Mouse (Mus musculus) forebrain, embryonic 11.5 days (tissue): ENCODE measurements around the gene Hmcn1. TPM values are rescaled to one million over a fixed set of nuclear protein-coding genes. Genes with fewer than 3 reads are reported as not detected.

Source experiments
- ATAC-seq: fragments of 200-750 bp; cut with Nextera tagmentation; replicated peaks from 2 replicates; pipeline ENCODE4 v1.8.0; 2017; ENCODE audit warnings: moderate TSS enrichment; ENCODE audit not compliant: low FRiP score
- DNase-seq: peaks from one replicate; pipeline ENCODE4 v3.0.0-alpha.2; 2017; ENCODE audit warnings: low spot score
- H3K27ac ChIP-seq: fragments of 300-500 bp; sonication (generic); 2 replicates; pipeline ENCODE4 v1.5.1; 2014; ENCODE audit warnings: low read depth, low read length
- H3K27me3 ChIP-seq: fragments of 300-500 bp; sonication (generic); 2 replicates; pipeline ENCODE4 v1.6.1; 2014; ENCODE audit warnings: mild to moderate bottlenecking, low read length, mixed read lengths; ENCODE audit not compliant: control insufficient read depth, insufficient read depth
- H3K36me3 ChIP-seq: fragments of 300-500 bp; sonication (generic); 2 replicates; pipeline ENCODE4 v1.6.1; 2014; ENCODE audit warnings: mild to moderate bottlenecking, low read length, moderate library complexity, mixed read lengths; ENCODE audit not compliant: control insufficient read depth, insufficient read depth
- H3K4me1 ChIP-seq: fragments of 300-500 bp; sonication (generic); replicated peaks from 2 replicates; pipeline ENCODE4 v1.6.1; 2014; ENCODE audit warnings: low read length, mixed read lengths; ENCODE audit not compliant: control insufficient read depth, insufficient read depth
- H3K4me2 ChIP-seq: fragments of 300-500 bp; sonication (generic); 2 replicates; pipeline ENCODE4 v1.6.1; 2014; ENCODE audit warnings: low read depth, mild to moderate bottlenecking, low read length, moderate library complexity, mixed read lengths; ENCODE audit not compliant: severe bottlenecking
- H3K4me3 ChIP-seq: fragments of 300-500 bp; sonication (generic); 2 replicates; pipeline ENCODE4 v1.5.1; 2014; ENCODE audit warnings: low read depth, low read length
- H3K9ac ChIP-seq: fragments of 300-500 bp; sonication (generic); 2 replicates; pipeline ENCODE4 v1.6.1; 2014; ENCODE audit warnings: low read length
- H3K9me3 ChIP-seq: fragments of 300-500 bp; sonication (generic); 2 replicates; pipeline ENCODE4 v1.6.1; 2016; ENCODE audit warnings: low read length, mixed read lengths; ENCODE audit not compliant: control insufficient read depth
- WGBS: fragments of 180-500 bp; shearing (Covaris S2); extraction: QIAGEN DNeasy Blood & Tissue Kit; methylation state at CpG from one replicate; pipeline ENCODE4 v1.1.7; 2014; 5-methylcytosine and 5-hydroxymethylcytosine counted together
- polyA plus RNA-seq: library from polyadenylated mRNA; unstranded; fragments of >200 nt; fragmentation: Nextera tagmentation; extraction: Ambion mirVana; gene quantifications from 2 replicates; pipeline ENCODE4 v1.2.1, GENCODE M21; 2014

Hmcn1 gene
- polyA plus RNA-seq, 1 experiment from 2014 or later, result 12.1 TPM

DNA sequence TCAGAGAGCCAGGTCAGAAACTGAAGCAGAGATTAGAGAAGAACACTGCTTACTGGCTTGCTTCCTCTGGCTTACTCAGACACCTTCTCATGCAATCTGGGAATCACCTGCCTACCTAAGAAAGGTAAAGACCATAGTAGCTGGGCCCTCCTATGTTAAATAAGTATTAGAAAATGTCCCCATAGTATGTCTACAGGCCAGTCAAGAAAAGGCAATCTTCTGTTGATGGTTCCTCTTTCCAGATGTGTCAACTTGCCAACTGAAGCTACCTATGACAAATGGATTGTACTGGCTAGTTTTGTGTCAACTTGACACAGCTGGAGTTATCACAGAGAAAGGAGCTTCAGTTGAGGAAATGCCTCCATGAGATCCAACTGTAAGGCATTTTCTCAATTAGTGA is 40.1 kb upstream of the Hmcn1 start:
- Histone ChIP-seq H3K4me3 (no peak overlapping the region), H3K36me3 (no peaks in the 10 kb centered on the region), H3K9me3 (no peaks in the 10 kb centered on the region), H3K9ac (no peak overlapping the region), H3K4me1 (no peaks in the 10 kb centered on the region), H3K4me2 (no peak overlapping the region), H3K27ac (no peak overlapping the region), H3K27me3 (no peaks in the 10 kb centered on the region)
- DNase-seq, result no peak
- no peak for ATAC-seq

GRCm38 (mm10) chr1:151031581-151031980 is 38.3 kb upstream of the Hmcn1 start:
- Histone ChIP-seq H3K9me3 (no peaks in the 10 kb centered on the region), H3K36me3 (no peaks in the 10 kb centered on the region), H3K4me1 (no peaks in the 10 kb centered on the region), H3K27ac (no peak overlapping the region), H3K27me3 (no peaks in the 10 kb centered on the region), H3K4me2 (no peak overlapping the region), H3K4me3 (no peak overlapping the region), H3K9ac (no peak overlapping the region)
- 88% methylated on average over 10 of the region's 10 CpGs for WGBS
- DNase-seq (no peak), ATAC-seq (no peak)

GRCm38 (mm10) chr1:151031086-151031485 is 37.9 kb upstream of the Hmcn1 start:
- DNase-seq (no peak), ATAC-seq (no peak)
- no peak overlapping the region for H3K4me3 ChIP-seq
- H3K4me1 ChIP-seq, result no peaks in the 10 kb centered on the region
- no peak overlapping the region for H3K4me2 ChIP-seq
- 73% methylated on average over 8 of the region's 8 CpGs for WGBS
- H3K36me3 ChIP-seq, result no peaks in the 10 kb centered on the region
- no peak overlapping the region for H3K9ac ChIP-seq
- no peak overlapping the region for H3K27ac ChIP-seq
- H3K9me3 ChIP-seq, result no peaks in the 10 kb centered on the region
- H3K27me3 ChIP-seq, result no peaks in the 10 kb centered on the region

DNA sequence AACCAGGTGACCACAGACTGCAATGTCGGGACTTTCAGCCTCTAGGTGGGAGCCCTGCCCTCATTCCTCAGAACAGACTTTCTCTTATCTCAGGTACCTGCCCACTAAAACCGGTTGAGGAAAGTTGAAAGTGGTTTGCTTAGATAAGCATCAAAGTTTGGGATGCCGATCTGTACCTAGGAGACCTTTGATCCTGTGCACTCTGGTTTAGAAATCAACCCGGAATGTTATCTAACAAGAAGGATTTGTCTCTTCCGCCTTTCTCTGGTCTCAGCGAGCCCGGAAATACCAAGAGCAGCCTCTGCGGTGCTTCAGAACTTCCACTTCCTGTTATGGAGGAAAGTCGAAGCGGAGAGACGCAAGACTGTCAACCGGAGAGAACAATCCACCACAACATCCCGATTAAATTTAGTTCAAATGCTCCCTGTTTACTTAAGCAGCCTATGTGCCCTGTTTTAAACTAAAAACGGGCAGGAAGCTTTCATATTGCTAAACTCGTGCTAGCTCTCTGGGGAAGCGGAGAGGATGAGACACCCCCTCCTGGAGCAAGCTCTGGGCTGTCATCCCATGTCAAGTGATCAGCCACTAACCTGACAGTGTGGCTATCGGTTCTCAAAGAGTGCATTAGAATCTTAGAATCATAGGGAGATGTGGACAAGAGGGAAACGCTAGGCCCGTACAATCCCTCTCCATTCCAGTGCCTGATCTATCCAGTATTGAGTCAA is 32.0 kb upstream of the Hmcn1 start:
- DNase-seq (no peak), ATAC-seq (no peak)
- Histone ChIP-seq H3K27me3 (no peaks in the 10 kb centered on the region), H3K27ac (no peak overlapping the region), H3K36me3 (no peaks in the 10 kb centered on the region), H3K9me3 (no peaks in the 10 kb centered on the region), H3K9ac (no peak overlapping the region), H3K4me2 (no peak overlapping the region), H3K4me1 (no peaks in the 10 kb centered on the region), H3K4me3 (no peak overlapping the region)
- 89% methylated on average over 19 of the region's 19 CpGs for WGBS

DNA sequence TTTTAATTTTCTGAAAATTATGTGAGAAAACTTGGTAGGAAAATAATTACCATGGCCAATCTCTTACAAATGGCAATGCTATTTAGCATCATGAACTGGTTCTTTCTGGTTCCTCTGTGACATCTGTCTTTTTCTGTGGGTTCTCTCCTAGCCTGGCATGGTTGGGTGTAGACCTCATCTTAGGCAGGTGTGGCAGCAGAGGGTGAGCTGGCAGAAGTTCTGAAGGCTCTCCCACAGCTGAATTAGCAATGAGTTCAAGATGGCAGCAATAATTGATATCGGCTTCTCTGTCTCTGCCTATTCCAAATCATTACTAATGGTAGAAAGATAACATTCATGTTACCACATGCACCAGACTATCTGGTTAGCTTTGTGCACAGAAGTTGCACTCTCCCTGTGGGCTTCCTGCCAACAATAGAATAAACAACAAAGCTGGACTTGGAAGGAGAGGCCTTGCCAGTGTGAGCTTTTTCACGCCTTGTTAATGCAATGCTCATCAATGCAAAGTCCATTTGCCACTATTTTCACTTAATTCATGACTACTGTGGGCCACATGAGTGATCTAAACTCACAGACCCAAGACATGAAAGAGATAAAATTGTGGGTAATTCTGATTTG is 26.1 kb upstream of the Hmcn1 start:
- Histone ChIP-seq H3K9me3 (no peaks in the 10 kb centered on the region), H3K9ac (no peak overlapping the region), H3K27me3 (no peaks in the 10 kb centered on the region), H3K36me3 (no peaks in the 10 kb centered on the region), H3K4me1 (no peaks in the 10 kb centered on the region), H3K27ac (no peak overlapping the region), H3K4me3 (no peak overlapping the region), H3K4me2 (no peak overlapping the region)
- WGBS, result 90% methylated on average over 2 of the region's 2 CpGs
- DNase-seq, result no peak
- ATAC-seq, result no peak

- H3K27me3 ChIP-seq, result no peaks in the 10 kb centered on the region
- ATAC-seq (peak; percentile 56), DNase-seq (peak; percentile 87)
- H3K9me3 ChIP-seq, result no peaks in the 10 kb centered on the region
- 33% methylated on average over 7 of the region's 7 CpGs for WGBS
- no peak overlapping the region for H3K4me3 ChIP-seq
- no peak overlapping the region for H3K9ac ChIP-seq
- H3K36me3 ChIP-seq, result no peaks in the 10 kb centered on the region
- H3K27ac ChIP-seq, result no peak overlapping the region
- H3K4me1 ChIP-seq, result no peaks in the 10 kb centered on the region; the same call in 1 of the 2 replicates
- no peak overlapping the region for H3K4me2 ChIP-seq
Observed at GRCm38 (mm10) chr1:151011056-151011455, 17.8 kb upstream of the Hmcn1 start.

- peak; percentile 51; the same call in 1 of the 2 replicates for ATAC-seq
- 32% methylated on average over 6 of the region's 6 CpGs for WGBS
- no peak overlapping the region for H3K27ac ChIP-seq
- no peaks in the 10 kb centered on the region for H3K9me3 ChIP-seq
- no peak overlapping the region for H3K4me3 ChIP-seq
- no peaks in the 10 kb centered on the region for H3K36me3 ChIP-seq
- no peaks in the 10 kb centered on the region; the same call in 1 of the 2 replicates for H3K4me1 ChIP-seq
- no peaks in the 10 kb centered on the region for H3K27me3 ChIP-seq
- peak; percentile 63 for DNase-seq
- no peak overlapping the region for H3K9ac ChIP-seq
- no peak overlapping the region for H3K4me2 ChIP-seq
Observed at GRCm38 (mm10) chr1:151009115-151009797, 16.0 kb upstream of the Hmcn1 start.

DNA sequence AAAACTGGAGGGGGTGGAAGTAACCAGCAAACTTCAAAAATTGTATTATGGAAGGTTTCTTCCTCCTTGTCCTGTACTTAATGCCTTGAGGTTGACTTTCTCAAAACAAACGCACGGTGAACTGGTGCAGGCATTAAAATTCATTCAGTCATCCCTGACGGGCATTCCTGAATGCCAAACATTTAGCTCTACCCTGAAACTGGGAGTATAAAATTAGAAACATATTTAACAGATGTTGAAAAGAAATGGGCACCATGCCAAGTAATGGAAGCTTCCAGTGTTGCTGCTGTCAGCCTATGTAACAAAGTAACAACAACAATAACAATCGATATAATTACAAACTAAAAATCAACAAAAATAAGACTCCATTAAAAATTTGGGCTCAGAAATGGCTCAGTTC is 14.5 kb upstream of the Hmcn1 start:
- Histone ChIP-seq H3K27ac (no peak overlapping the region), H3K27me3 (no peaks in the 10 kb centered on the region), H3K9ac (no peak overlapping the region), H3K4me3 (no peak overlapping the region), H3K4me2 (no peak overlapping the region), H3K9me3 (no peaks in the 10 kb centered on the region), H3K36me3 (no peaks in the 10 kb centered on the region), H3K4me1 (no peaks in the 10 kb centered on the region; the same call in 1 of the 2 replicates)
- ATAC-seq (no peak), DNase-seq (no peak)
- WGBS, result 83% methylated on average over 4 of the region's 4 CpGs
